Mouse (Mus musculus) ES-Bruce4 (cell line): ENCODE results near the gene Slc25a39. TPM values are rescaled to one million over a fixed set of nuclear protein-coding genes. Genes with fewer than 3 reads are reported as not detected.

Experiments used
- H3K27ac ChIP-seq: 2 replicates; pipeline ENCODE4 v1.5.1; 2012; ENCODE audit warnings: low read length, inconsistent platforms; ENCODE audit not compliant: insufficient read depth
- H3K27me3 ChIP-seq: 2 replicates; pipeline ENCODE4 v1.6.1; 2012; ENCODE audit warnings: mild to moderate bottlenecking, low read length, inconsistent platforms; ENCODE audit not compliant: control insufficient read depth, poor library complexity, insufficient read depth, severe bottlenecking
- H3K36me3 ChIP-seq: 2 replicates; pipeline ENCODE4 v1.6.1; 2012; ENCODE audit warnings: inconsistent platforms, mild to moderate bottlenecking, low read length, moderate library complexity; ENCODE audit not compliant: control insufficient read depth, poor library complexity, insufficient read depth, severe bottlenecking
- H3K4me1 ChIP-seq: one replicate; pipeline ENCODE4 v1.8.1; 2011; ENCODE audit warnings: low read length; ENCODE audit not compliant: control insufficient read depth, insufficient read depth
- H3K4me3 ChIP-seq: 2 replicates; pipeline ENCODE4 v1.5.1; 2011; ENCODE audit warnings: low read depth, mild to moderate bottlenecking, low read length
- H3K9ac ChIP-seq: 2 replicates; pipeline ENCODE4 v1.6.1; 2012; ENCODE audit warnings: low read depth, mild to moderate bottlenecking, inconsistent platforms; ENCODE audit not compliant: poor library complexity, severe bottlenecking
- H3K9me3 ChIP-seq: replicated peaks from 2 replicates; pipeline ENCODE4 v1.6.1; 2012; ENCODE audit warnings: mild to moderate bottlenecking, low read length, inconsistent platforms; ENCODE audit not compliant: control insufficient read depth, poor library complexity, insufficient read depth, severe bottlenecking
- CTCF ChIP-seq: IDR thresholded peaks from one replicate; pipeline ENCODE4 v1.8.1; 2011; ENCODE audit warnings: low read depth, low read length
- EP300 ChIP-seq: IDR thresholded peaks from 2 replicates; pipeline ENCODE4 v1.6.1; 2011; ENCODE audit warnings: low read depth, low read length; ENCODE audit not compliant: insufficient read depth
- POLR2A ChIP-seq: IDR thresholded peaks from one replicate; pipeline ENCODE4 v1.8.1; 2011; ENCODE audit warnings: low read length; ENCODE audit not compliant: insufficient read depth
- polyA plus RNA-seq: library from polyadenylated mRNA; stranded (reverse); fragments of >200 nt; gene quantifications from 2 replicates; pipeline ENCODE4 v1.2.4, GENCODE M21; 2011; ENCODE audit warnings: low read depth; ENCODE audit not compliant: missing spikeins, insufficient read depth, insufficient read length

Slc25a39 gene
- polyA plus RNA-seq, 1 experiment: 284 TPM

GRCm38 (mm10) chr11:102446581-102447461 is 39.1 kb upstream of the Slc25a39 start:
- peaks cover 2% of the 10 kb centered on the region for H3K4me1 ChIP-seq
- TF ChIP-seq EP300 (no peak), POLR2A (no peak), CTCF (no peak)
- H3K27me3 ChIP-seq: peaks cover 3% of the 10 kb centered on the region; the same call in 1 of the 2 replicates

DNA sequence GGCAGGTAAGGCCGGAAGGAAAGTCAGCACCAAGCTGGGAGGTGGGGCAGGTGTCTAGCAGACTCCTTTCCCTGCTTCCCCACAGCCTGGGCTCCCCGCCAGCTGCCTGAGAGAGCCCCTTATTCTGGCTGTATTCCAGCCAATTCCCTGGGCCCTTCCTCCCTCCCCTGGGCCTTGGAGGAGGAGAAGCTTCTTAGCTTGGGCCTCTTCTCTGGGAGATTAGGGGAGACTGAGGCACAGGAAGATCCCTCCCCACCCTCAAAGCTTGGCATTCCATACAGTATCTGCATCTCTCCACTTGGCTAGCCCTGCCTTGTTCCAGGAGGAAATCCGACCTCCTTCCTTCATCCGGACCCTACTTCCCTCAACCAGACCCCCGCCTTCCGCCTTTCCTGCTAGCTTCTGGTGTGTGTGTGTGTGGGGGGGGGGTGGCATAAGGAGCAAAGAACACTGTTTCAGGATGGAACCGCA is 38.2 kb upstream of the Slc25a39 start:
- peaks cover 2% of the 10 kb centered on the region for H3K4me1 ChIP-seq
- TF ChIP-seq POLR2A: no peak
- no peak for TF ChIP-seq EP300
- TF ChIP-seq CTCF: no peak

More at GRCm38 (mm10) chr11:102446581-102447461, 39.1 kb upstream of the Slc25a39 start:
- Histone ChIP-seq H3K9ac (peak overlapping the region; percentile 90), H3K36me3 (no peaks in the 10 kb centered on the region), H3K27ac (no peak overlapping the region), H3K4me3 (peak overlapping the region; percentile 88), H3K9me3 (no peaks in the 10 kb centered on the region)

GRCm38 (mm10) chr11:102445264-102445890 is 37.6 kb upstream of the Slc25a39 start:
- H3K27ac ChIP-seq: no peak overlapping the region
- no peak for TF ChIP-seq CTCF
- peaks cover 2% of the 10 kb centered on the region for H3K4me1 ChIP-seq
- no peak overlapping the region for H3K4me3 ChIP-seq
- H3K27me3 ChIP-seq: peaks cover 3% of the 10 kb centered on the region; the same call in 1 of the 2 replicates
- no peaks in the 10 kb centered on the region for H3K36me3 ChIP-seq
- no peak overlapping the region for H3K9ac ChIP-seq
- H3K9me3 ChIP-seq: no peaks in the 10 kb centered on the region

More for the DNA sequence above, 38.2 kb upstream of the Slc25a39 start:
- Histone ChIP-seq H3K9me3 (no peaks in the 10 kb centered on the region), H3K27me3 (peaks cover 3% of the 10 kb centered on the region; the same call in 1 of the 2 replicates), H3K36me3 (no peaks in the 10 kb centered on the region), H3K9ac (no peak overlapping the region), H3K27ac (no peak overlapping the region), H3K4me3 (no peak overlapping the region)

DNA sequence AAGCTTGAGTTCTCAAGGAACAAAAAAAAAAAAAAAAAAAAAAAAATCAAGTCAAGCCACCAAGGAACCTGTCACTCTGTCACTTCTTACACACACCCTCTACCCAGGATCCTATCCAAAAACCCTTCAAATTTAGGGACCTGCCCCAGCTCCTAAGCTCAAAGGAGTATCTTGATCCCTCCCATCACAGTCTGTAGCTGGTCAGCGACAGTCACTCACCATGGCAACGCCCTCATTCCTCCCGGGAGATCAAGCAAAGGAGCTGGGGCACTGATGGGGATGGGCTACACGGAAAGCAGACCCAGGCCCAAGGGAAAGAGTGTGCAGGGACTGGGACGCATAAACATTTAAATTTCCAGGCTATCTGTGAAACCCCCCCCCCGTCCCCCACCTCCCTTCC is 37.0 kb upstream of the Slc25a39 start:
- H3K36me3 ChIP-seq: no peaks in the 10 kb centered on the region
- no peak overlapping the region for H3K4me3 ChIP-seq
- no peak overlapping the region for H3K27ac ChIP-seq
- H3K9me3 ChIP-seq: no peaks in the 10 kb centered on the region
- peaks cover 3% of the 10 kb centered on the region; the same call in 1 of the 2 replicates for H3K27me3 ChIP-seq
- H3K9ac ChIP-seq: no peak overlapping the region
- TF ChIP-seq CTCF: no peak
- no peak for TF ChIP-seq POLR2A
- no peak for TF ChIP-seq EP300
- peaks cover 2% of the 10 kb centered on the region for H3K4me1 ChIP-seq

DNA sequence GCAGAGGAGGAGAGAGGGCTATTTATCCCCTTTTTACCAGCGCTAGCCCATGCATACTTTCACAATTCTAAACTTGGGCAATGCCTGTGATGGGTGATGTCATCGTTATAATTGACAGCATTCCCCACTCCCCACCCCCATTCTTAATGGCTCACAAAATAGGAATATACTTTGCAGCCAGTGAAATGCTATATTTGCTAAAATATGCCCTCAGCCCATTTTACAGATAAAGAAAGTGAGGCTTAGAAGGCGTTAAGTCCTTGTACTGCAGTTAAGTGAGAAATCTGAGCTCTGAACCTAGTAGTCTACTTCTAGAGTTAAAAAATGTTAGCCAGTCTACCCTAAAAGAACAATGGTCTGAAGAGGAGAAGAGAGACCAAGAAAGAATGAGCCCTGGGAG is 36.6 kb upstream of the Slc25a39 start:
- H3K9ac ChIP-seq: no peak overlapping the region
- H3K9me3 ChIP-seq: no peaks in the 10 kb centered on the region
- peaks cover 3% of the 10 kb centered on the region; the same call in 1 of the 2 replicates for H3K27me3 ChIP-seq
- H3K4me3 ChIP-seq: no peak overlapping the region
- H3K27ac ChIP-seq: no peak overlapping the region
- peaks cover 2% of the 10 kb centered on the region for H3K4me1 ChIP-seq
- TF ChIP-seq CTCF (no peak), EP300 (no peak), POLR2A (no peak)
- H3K36me3 ChIP-seq: no peaks in the 10 kb centered on the region
